Mouse (Mus musculus) liver, postnatal 0 days (tissue): Measurements from ENCODE around the gene Plxna3. TPM values are rescaled to one million over a fixed set of nuclear protein-coding genes. Genes with fewer than 3 reads are reported as not detected.
A peak's percentile ranks its signal among the peaks of the same experiment; 100 is the strongest.

Experiments
- ATAC-seq: fragments of 200-750 bp; cut with Nextera tagmentation; 2 replicates; pipeline ENCODE4 v1.8.0; 2017; ENCODE audit warnings: mild to moderate bottlenecking, moderate library complexity
- DNase-seq: peaks from one replicate; pipeline ENCODE4 v3.0.0-alpha.2; 2016
- H3K27ac ChIP-seq: fragments of 300-500 bp; sonication (generic); 2 replicates; pipeline ENCODE4 v1.5.1; 2014; ENCODE audit warnings: antibody characterized with exemption, moderate library complexity, mild to moderate bottlenecking, low read depth
- H3K27me3 ChIP-seq: fragments of 300-500 bp; sonication (generic); 2 replicates; pipeline ENCODE4 v1.6.1; 2014; ENCODE audit warnings: low read length, control low read depth, mixed read lengths; ENCODE audit not compliant: insufficient read depth
- H3K36me3 ChIP-seq: fragments of 300-500 bp; sonication (generic); replicated peaks from 2 replicates; pipeline ENCODE4 v1.6.1; 2014; ENCODE audit warnings: mild to moderate bottlenecking, control low read depth, low read length, moderate library complexity, mixed read lengths; ENCODE audit not compliant: insufficient read depth
- H3K4me1 ChIP-seq: fragments of 300-500 bp; sonication (generic); 2 replicates; pipeline ENCODE4 v1.6.1; 2014; ENCODE audit warnings: antibody characterized with exemption, mild to moderate bottlenecking, control low read depth; ENCODE audit not compliant: insufficient read depth
- H3K4me2 ChIP-seq: fragments of 300-500 bp; sonication (generic); 2 replicates; pipeline ENCODE4 v1.6.1; 2014; ENCODE audit warnings: low read depth, mild to moderate bottlenecking, low read length, moderate library complexity, mixed read lengths
- H3K4me3 ChIP-seq: fragments of 300-500 bp; sonication (generic); 2 replicates; pipeline ENCODE4 v1.5.1; 2014; ENCODE audit warnings: low read depth, low read length
- H3K9ac ChIP-seq: fragments of 300-500 bp; sonication (generic); replicated peaks from 2 replicates; pipeline ENCODE4 v1.6.1; 2014; ENCODE audit warnings: mild to moderate bottlenecking, moderate library complexity
- H3K9me3 ChIP-seq: fragments of 300-500 bp; sonication (generic); 2 replicates; pipeline ENCODE4 v1.6.1; 2016; ENCODE audit warnings: mild to moderate bottlenecking, control low read depth, low read length, mixed read lengths
- CTCF ChIP-seq: sonication (generic); IDR thresholded peaks from 2 replicates; pipeline ENCODE4 v1.5.1; 2016; ENCODE audit warnings: antibody characterized with exemption, low read depth
- EP300 ChIP-seq: IDR thresholded peaks from 2 replicates; pipeline ENCODE4 v1.6.1; 2016; ENCODE audit warnings: antibody characterized with exemption, low read depth, mild to moderate bottlenecking
- WGBS: fragments of 180-500 bp; shearing (Covaris S2); extraction: QIAGEN DNeasy Blood & Tissue Kit; methylation state at CpG from one replicate; pipeline ENCODE4 v1.1.7; 2014; ENCODE audit not compliant: insufficient replicate concordance; 5-methylcytosine and 5-hydroxymethylcytosine counted together
- microRNA-seq: library from miRNA; unstranded; fragments of <30 nt; microRNA quantifications from one replicate; pipeline ENCODE4, GENCODE M21; 2016
- polyA plus RNA-seq: library from polyadenylated mRNA; unstranded; fragments of >200 nt; fragmentation: Nextera tagmentation; extraction: Ambion mirVana; gene quantifications from 2 replicates; pipeline ENCODE4 v1.2.1, GENCODE M21; 2015

Gene Plxna3
- polyA plus RNA-seq, 1 experiment from 2014 or later = 0.25 TPM

DNA sequence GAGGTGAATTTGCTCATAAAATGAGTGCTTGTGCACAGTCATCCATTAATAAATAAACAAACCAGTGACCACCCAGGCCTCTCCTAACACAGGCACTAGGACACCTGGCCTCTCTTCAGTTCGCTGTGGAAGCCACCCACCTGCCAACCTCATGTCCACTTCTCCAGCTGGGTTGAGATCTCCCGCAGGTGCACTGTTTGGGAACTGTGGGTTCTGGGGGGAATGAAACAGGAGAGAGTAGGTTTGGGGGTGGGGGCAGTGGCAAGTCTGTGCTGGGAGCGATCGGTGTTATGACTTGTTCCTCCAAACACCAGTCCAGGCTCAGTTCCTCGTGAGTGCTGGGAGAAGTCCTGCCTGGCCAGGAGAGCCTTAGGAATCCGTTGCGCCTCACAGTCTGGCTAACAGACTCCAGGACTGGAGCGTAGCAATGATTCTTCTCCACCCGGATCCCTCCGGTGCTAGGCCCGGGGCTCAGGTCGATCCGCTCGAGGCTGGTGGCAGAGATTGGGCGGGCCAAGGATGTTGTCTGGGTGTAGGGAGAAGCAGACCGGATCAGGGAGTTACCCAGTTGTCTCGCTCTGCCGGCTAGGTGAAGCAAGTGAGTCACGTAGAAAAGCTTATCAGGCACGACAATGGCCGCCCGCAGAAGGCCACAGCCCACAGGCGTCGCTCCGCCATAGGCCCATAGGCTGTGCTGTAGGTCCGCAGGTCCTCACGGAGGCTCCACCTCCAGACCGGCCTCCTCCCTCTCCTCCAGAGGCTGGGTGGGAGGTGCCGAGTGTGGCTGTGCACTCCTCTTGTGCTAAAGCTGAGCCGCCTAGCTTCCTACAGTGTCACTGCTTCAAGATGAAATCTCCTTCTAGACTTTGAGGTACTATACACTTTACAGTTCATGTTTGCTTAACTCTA, 63.9 kb downstream of the Plxna3 start, which contains the start of the genes Fam3a and Ikbkg:
Gene Fam3a, minus strand, starts transcription at position 738 of the 909 bp plus-strand sequence.
Gene Ikbkg, plus strand, starts transcription at position 756 of the 909 bp plus-strand sequence.
- peak within 1 kb of the TSS; percentile 73 for H3K9ac ChIP-seq
- peak within 1 kb of the TSS; percentile 54 for H3K4me3 ChIP-seq
- ATAC-seq (peak; percentile 100), DNase-seq (peak; percentile 88)
- TF ChIP-seq EP300 (no peak; the same call in 1 of the 2 replicates), CTCF (peak; percentile 68)
- H3K36me3 ChIP-seq = no peaks in the 10 kb centered on the region
- H3K4me1 ChIP-seq = peaks cover 2% of the 10 kb centered on the region; the same call in 1 of the 2 replicates
- H3K27me3 ChIP-seq = no peaks in the 10 kb centered on the region
- peak within 1 kb of the TSS; percentile 94 for H3K27ac ChIP-seq
- 13% methylated on average over 30 of the region's 30 CpGs for WGBS
- H3K9me3 ChIP-seq = no peaks in the 10 kb centered on the region
- H3K4me2 ChIP-seq = peak within 1 kb of the TSS; percentile 78

Small RNA genes lying within 50 kb of the gene (microRNA-seq; reads per million reads assigned to microRNA genes)
- 3.2 reads per million for gene Mir7092

Other genes starting within 250 kb of the Plxna3 start
- not detected in 2 replicates for gene Opn1mw, start 201.6 kb upstream of the Plxna3 start, polyA plus RNA-seq
- gene Mecp2, start 193.7 kb upstream of the Plxna3 start, polyA plus RNA-seq = 4.7 and 5.4 TPM in 2 replicates
- not detected in 2 replicates for gene Tex28, start 161.2 kb upstream of the Plxna3 start, polyA plus RNA-seq
- not detected in 2 replicates for gene Tktl1, start 151.8 kb upstream of the Plxna3 start, polyA plus RNA-seq
- 30.2 and 34.1 TPM in 2 replicates for gene Flna, start 79.2 kb upstream of the Plxna3 start, polyA plus RNA-seq
- 6.8 and 7.4 TPM in 2 replicates for gene Emd, start 74.4 kb upstream of the Plxna3 start, polyA plus RNA-seq
- 438 and 471 TPM in 2 replicates for gene Rpl10, start 58.3 kb upstream of the Plxna3 start, polyA plus RNA-seq
- gene Taz, start 47.2 kb upstream of the Plxna3 start, polyA plus RNA-seq = 30.4 and 31.2 TPM in 2 replicates
- 10.0 and 10.8 TPM in 2 replicates for gene Dnase1l1, start 46.7 kb upstream of the Plxna3 start, polyA plus RNA-seq
- gene Atp6ap1, start 32.0 kb upstream of the Plxna3 start, polyA plus RNA-seq = 58.4 and 62.6 TPM in 2 replicates
- gene Gdi1, start 24.1 kb upstream of the Plxna3 start, polyA plus RNA-seq = 27.6 and 35.8 TPM in 2 replicates
- 20.1 and 21.9 TPM in 2 replicates for gene Fam50a, start 16.0 kb upstream of the Plxna3 start, polyA plus RNA-seq
- 46.6 and 48.3 TPM in 2 replicates for gene Lage3, start 24.6 kb downstream of the Plxna3 start, polyA plus RNA-seq
- gene Ubl4a, start 44.2 kb downstream of the Plxna3 start, polyA plus RNA-seq = 38.3 TPM in 2 replicates
- gene Slc10a3, start 44.3 kb downstream of the Plxna3 start, polyA plus RNA-seq = 7.7 and 7.8 TPM in 2 replicates
- 9.7 and 11.1 TPM in 2 replicates for gene Fam3a, start 64.2 kb downstream of the Plxna3 start, polyA plus RNA-seq
- gene Ikbkg, start 64.2 kb downstream of the Plxna3 start, polyA plus RNA-seq = 11.7 and 12.9 TPM in 2 replicates
- gene G6pdx, start 100.1 kb downstream of the Plxna3 start, polyA plus RNA-seq = 21.9 and 24.3 TPM in 2 replicates
- gene Gm6880, start 152.3 kb downstream of the Plxna3 start, polyA plus RNA-seq = not detected in 2 replicates
- not detected in 2 replicates for gene Olfr1326-ps1, start 245.8 kb downstream of the Plxna3 start, polyA plus RNA-seq